Mouse (Mus musculus): ENCODE measurements around the gene Slc2a13. TPM values are rescaled to one million over a fixed set of nuclear protein-coding genes. Genes with fewer than 3 reads are reported as not detected.

Gene Slc2a13
- 1.7 and 2.0 TPM in 2 replicates for polyA plus RNA-seq (2014; fragmentation: Nextera tagmentation; extraction: Ambion mirVana)

- Histone ChIP-seq H3K27me3 (ENCODE audit: control insufficient read depth, insufficient read depth, low read length) (peaks cover 11% of the 10 kb centered on the region), H3K36me3 (ENCODE audit: control insufficient read depth, insufficient read depth, low read length) (no peaks in the 10 kb centered on the region), H3K4me3 (ENCODE audit: control insufficient read depth in 1 of 2, insufficient read depth in 1 of 2, low read depth in 1 of 2, low read length in 2 of 2) (peak within 1 kb of the TSS; percentile 79 to 80), H3K4me1 (ENCODE audit: control insufficient read depth in 2 of 2, insufficient read depth in 2 of 2, low read length in 2 of 2) (peaks cover 0 to 4% of the 10 kb centered on the region in 2 experiments; a peak in 1 of 4 replicates), H3K9me3 (ENCODE audit: control insufficient read depth, low read length) (0 out of 2 replicates have a peak, but pooled peaks cover 5% of the 10 kb centered on the region), H3K27ac (replicated peaks in 1 of 2; ENCODE audit: control insufficient read depth in 1 of 2, insufficient read depth in 1 of 2, low read depth in 2 of 2, low read length in 2 of 2) (peak within 1 kb of the TSS; percentile 22 to 68; a peak in 3 of 4 replicates), H3K9ac (ENCODE audit: low read length) (peak within 1 kb of the TSS; percentile 76), H3K4me2 (ENCODE audit: low read length) (peak within 1 kb of the TSS; percentile 96)
- ATAC-seq (ENCODE audit: insufficient number of reproducible peaks, insufficient read depth, low FRiP score, low read depth) = peak; percentile 92
- 0% methylated on average over 24 of the region's 26 CpGs for WGBS
Observed at GRCm38 (mm10) chr15:91573111-91573538, at the start of gene Slc2a13. TSS of gene Slc2a13 (minus strand) at chr15:91573261.

GRCm38 (mm10) chr15:91616016-91616415, 43.0 kb upstream of the Slc2a13 start:
- Histone ChIP-seq H3K4me3 (ENCODE audit: control insufficient read depth in 1 of 2, insufficient read depth in 1 of 2, low read depth in 1 of 2, low read length in 2 of 2) (no peak overlapping the region), H3K9ac (ENCODE audit: low read length) (no peak overlapping the region), H3K27ac (replicated peaks in 1 of 2; ENCODE audit: control insufficient read depth in 1 of 2, insufficient read depth in 1 of 2, low read depth in 2 of 2, low read length in 2 of 2) (no peak overlapping the region), H3K36me3 (ENCODE audit: control insufficient read depth, insufficient read depth, low read length) (no peaks in the 10 kb centered on the region), H3K9me3 (ENCODE audit: control insufficient read depth, low read length) (no peaks in the 10 kb centered on the region), H3K27me3 (ENCODE audit: control insufficient read depth, insufficient read depth, low read length) (no peaks in the 10 kb centered on the region), H3K4me2 (ENCODE audit: low read length) (no peak overlapping the region), H3K4me1 (ENCODE audit: control insufficient read depth in 2 of 2, insufficient read depth in 2 of 2, low read length in 2 of 2) (no peaks in the 10 kb centered on the region)
- 83% methylated on average over 12 of the region's 12 CpGs for WGBS
- no peak for ATAC-seq (ENCODE audit: insufficient number of reproducible peaks, insufficient read depth, low FRiP score, low read depth)

- WGBS = 83% methylated on average over 4 of the region's 4 CpGs
- H3K4me3 ChIP-seq (ENCODE audit: control insufficient read depth in 1 of 2, insufficient read depth in 1 of 2, low read depth in 1 of 2, low read length in 2 of 2) = no peak overlapping the region
- H3K4me2 ChIP-seq (ENCODE audit: low read length) = no peak overlapping the region
- no peaks in the 10 kb centered on the region for H3K4me1 ChIP-seq (ENCODE audit: control insufficient read depth in 2 of 2, insufficient read depth in 2 of 2, low read length in 2 of 2)
- no peaks in the 10 kb centered on the region for H3K9me3 ChIP-seq (ENCODE audit: control insufficient read depth, low read length)
- H3K27ac ChIP-seq (replicated peaks in 1 of 2; ENCODE audit: control insufficient read depth in 1 of 2, insufficient read depth in 1 of 2, low read depth in 2 of 2, low read length in 2 of 2) = no peak overlapping the region
- no peaks in the 10 kb centered on the region for H3K27me3 ChIP-seq (ENCODE audit: control insufficient read depth, insufficient read depth, low read length)
- no peaks in the 10 kb centered on the region for H3K36me3 ChIP-seq (ENCODE audit: control insufficient read depth, insufficient read depth, low read length)
- ATAC-seq (ENCODE audit: insufficient number of reproducible peaks, insufficient read depth, low FRiP score, low read depth) = no peak
- no peak overlapping the region for H3K9ac ChIP-seq (ENCODE audit: low read length)
Observed at GRCm38 (mm10) chr15:91615532-91615931, 42.5 kb upstream of the Slc2a13 start.

GRCm38 (mm10) chr15:91613981-91614665, 41.1 kb upstream of the Slc2a13 start:
- no peak overlapping the region for H3K27ac ChIP-seq (replicated peaks in 1 of 2; ENCODE audit: control insufficient read depth in 1 of 2, insufficient read depth in 1 of 2, low read depth in 2 of 2, low read length in 2 of 2)
- no peaks in the 10 kb centered on the region for H3K36me3 ChIP-seq (ENCODE audit: control insufficient read depth, insufficient read depth, low read length)
- no peak overlapping the region for H3K4me2 ChIP-seq (ENCODE audit: low read length)
- no peak overlapping the region for H3K4me3 ChIP-seq (ENCODE audit: control insufficient read depth in 1 of 2, insufficient read depth in 1 of 2, low read depth in 1 of 2, low read length in 2 of 2)
- H3K4me1 ChIP-seq (ENCODE audit: control insufficient read depth in 2 of 2, insufficient read depth in 2 of 2, low read length in 2 of 2) = no peaks in the 10 kb centered on the region
- H3K9ac ChIP-seq (ENCODE audit: low read length) = no peak overlapping the region
- no peaks in the 10 kb centered on the region for H3K9me3 ChIP-seq (ENCODE audit: control insufficient read depth, low read length)
- 80% methylated on average over 11 of the region's 11 CpGs for WGBS
- H3K27me3 ChIP-seq (ENCODE audit: control insufficient read depth, insufficient read depth, low read length) = no peaks in the 10 kb centered on the region
- no peak for ATAC-seq (ENCODE audit: insufficient number of reproducible peaks, insufficient read depth, low FRiP score, low read depth)

- H3K27me3 ChIP-seq (ENCODE audit: control insufficient read depth, insufficient read depth, low read length) = no peaks in the 10 kb centered on the region
- H3K4me1 ChIP-seq (ENCODE audit: control insufficient read depth in 2 of 2, insufficient read depth in 2 of 2, low read length in 2 of 2) = no peaks in the 10 kb centered on the region
- H3K27ac ChIP-seq (replicated peaks in 1 of 2; ENCODE audit: control insufficient read depth in 1 of 2, insufficient read depth in 1 of 2, low read depth in 2 of 2, low read length in 2 of 2) = no peak overlapping the region
- no peak overlapping the region for H3K4me3 ChIP-seq (ENCODE audit: control insufficient read depth in 1 of 2, insufficient read depth in 1 of 2, low read depth in 1 of 2, low read length in 2 of 2)
- H3K4me2 ChIP-seq (ENCODE audit: low read length) = peak overlapping the region; percentile 46; the same call in 1 of the 2 replicates
- H3K36me3 ChIP-seq (ENCODE audit: control insufficient read depth, insufficient read depth, low read length) = no peaks in the 10 kb centered on the region
- H3K9me3 ChIP-seq (ENCODE audit: control insufficient read depth, low read length) = no peaks in the 10 kb centered on the region
- H3K9ac ChIP-seq (ENCODE audit: low read length) = no peak overlapping the region
- WGBS = 20% methylated on average over 8 of the region's 8 CpGs
- ATAC-seq (ENCODE audit: insufficient number of reproducible peaks, insufficient read depth, low FRiP score, low read depth) = no peak
Observed at GRCm38 (mm10) chr15:91609713-91610112, 36.7 kb upstream of the Slc2a13 start.

GRCm38 (mm10) chr15:91608811-91609210, 35.8 kb upstream of the Slc2a13 start:
- Histone ChIP-seq H3K4me3 (ENCODE audit: control insufficient read depth in 1 of 2, insufficient read depth in 1 of 2, low read depth in 1 of 2, low read length in 2 of 2) (no peak overlapping the region), H3K4me2 (ENCODE audit: low read length) (no peak overlapping the region), H3K9me3 (ENCODE audit: control insufficient read depth, low read length) (no peaks in the 10 kb centered on the region), H3K9ac (ENCODE audit: low read length) (no peak overlapping the region), H3K27me3 (ENCODE audit: control insufficient read depth, insufficient read depth, low read length) (no peaks in the 10 kb centered on the region), H3K36me3 (ENCODE audit: control insufficient read depth, insufficient read depth, low read length) (no peaks in the 10 kb centered on the region), H3K4me1 (ENCODE audit: control insufficient read depth in 2 of 2, insufficient read depth in 2 of 2, low read length in 2 of 2) (no peaks in the 10 kb centered on the region), H3K27ac (replicated peaks in 1 of 2; ENCODE audit: control insufficient read depth in 1 of 2, insufficient read depth in 1 of 2, low read depth in 2 of 2, low read length in 2 of 2) (no peak overlapping the region)
- no peak for ATAC-seq (ENCODE audit: insufficient number of reproducible peaks, insufficient read depth, low FRiP score, low read depth)
- 67% methylated on average over 2 of the region's 2 CpGs for WGBS

GRCm38 (mm10) chr15:91601197-91601596, 28.1 kb upstream of the Slc2a13 start:
- H3K9me3 ChIP-seq (ENCODE audit: control insufficient read depth, low read length) = no peaks in the 10 kb centered on the region
- H3K9ac ChIP-seq (ENCODE audit: low read length) = no peak overlapping the region
- H3K4me3 ChIP-seq (ENCODE audit: control insufficient read depth in 1 of 2, insufficient read depth in 1 of 2, low read depth in 1 of 2, low read length in 2 of 2) = no peak overlapping the region
- WGBS = 69% methylated on average over 7 of the region's 7 CpGs
- H3K27me3 ChIP-seq (ENCODE audit: control insufficient read depth, insufficient read depth, low read length) = no peaks in the 10 kb centered on the region
- no peak overlapping the region for H3K4me2 ChIP-seq (ENCODE audit: low read length)
- H3K27ac ChIP-seq (replicated peaks in 1 of 2; ENCODE audit: control insufficient read depth in 1 of 2, insufficient read depth in 1 of 2, low read depth in 2 of 2, low read length in 2 of 2) = no peak overlapping the region
- no peak for ATAC-seq (ENCODE audit: insufficient number of reproducible peaks, insufficient read depth, low FRiP score, low read depth)
- H3K36me3 ChIP-seq (ENCODE audit: control insufficient read depth, insufficient read depth, low read length) = no peaks in the 10 kb centered on the region
- H3K4me1 ChIP-seq (ENCODE audit: control insufficient read depth in 2 of 2, insufficient read depth in 2 of 2, low read length in 2 of 2) = no peaks in the 10 kb centered on the region

- no peaks in the 10 kb centered on the region for H3K9me3 ChIP-seq (ENCODE audit: control insufficient read depth, low read length)
- no peaks in the 10 kb centered on the region for H3K27me3 ChIP-seq (ENCODE audit: control insufficient read depth, insufficient read depth, low read length)
- no peak overlapping the region for H3K9ac ChIP-seq (ENCODE audit: low read length)
- H3K27ac ChIP-seq (replicated peaks in 1 of 2; ENCODE audit: control insufficient read depth in 1 of 2, insufficient read depth in 1 of 2, low read depth in 2 of 2, low read length in 2 of 2) = no peak overlapping the region
- WGBS = 81% methylated on average over 5 of the region's 5 CpGs
- no peak overlapping the region for H3K4me2 ChIP-seq (ENCODE audit: low read length)
- H3K4me3 ChIP-seq (ENCODE audit: control insufficient read depth in 1 of 2, insufficient read depth in 1 of 2, low read depth in 1 of 2, low read length in 2 of 2) = no peak overlapping the region
- no peaks in the 10 kb centered on the region for H3K36me3 ChIP-seq (ENCODE audit: control insufficient read depth, insufficient read depth, low read length)
- no peaks in the 10 kb centered on the region for H3K4me1 ChIP-seq (ENCODE audit: control insufficient read depth in 2 of 2, insufficient read depth in 2 of 2, low read length in 2 of 2)
- no peak for ATAC-seq (ENCODE audit: insufficient number of reproducible peaks, insufficient read depth, low FRiP score, low read depth)
Observed at GRCm38 (mm10) chr15:91597290-91597689, 24.2 kb upstream of the Slc2a13 start.
